Mouse (Mus musculus) granulocyte monocyte progenitor cell, adult 5-6 weeks (primary cell): Measurements from ENCODE around the gene Rgs6. TPM values are rescaled to one million over a fixed set of nuclear protein-coding genes. Genes with fewer than 3 reads are reported as not detected.
A peak's percentile ranks its signal among the peaks of the same experiment; 100 is the strongest.

Source experiments
- ATAC-seq: replicated peaks from 2 replicates; pipeline ENCODE4 v1.8.0; 2016; ENCODE audit warnings: mild to moderate bottlenecking, moderate TSS enrichment, inconsistent platforms; ENCODE audit not compliant: poor library complexity, severe bottlenecking
- total RNA-seq, 2 experiments: library from RNA; stranded (forward) in 1 of 2; stranded (reverse) in 1 of 2; fragments of 200-712, 200-1000 nt in 1 of 2; fragments of >200 nt in 1 of 2; fragmentation: Nextera tagmentation in 1 of 2; gene quantifications; 2 replicates each; pipeline ENCODE4 v1.2.3; 2014 to 2017

Rgs6 gene
- total RNA-seq, 2 experiments from 2014 or later: not detected

GRCm38 (mm10) chr12:82747099-82747498, 159.0 kb downstream of the Rgs6 start:
- peak; percentile 42; the same call in 1 of the 2 replicates for ATAC-seq

- ATAC-seq: no peak
These were observed 163.8 kb downstream of the Rgs6 start for GRCm38 (mm10) chr12:82751846-82752245.

DNA sequence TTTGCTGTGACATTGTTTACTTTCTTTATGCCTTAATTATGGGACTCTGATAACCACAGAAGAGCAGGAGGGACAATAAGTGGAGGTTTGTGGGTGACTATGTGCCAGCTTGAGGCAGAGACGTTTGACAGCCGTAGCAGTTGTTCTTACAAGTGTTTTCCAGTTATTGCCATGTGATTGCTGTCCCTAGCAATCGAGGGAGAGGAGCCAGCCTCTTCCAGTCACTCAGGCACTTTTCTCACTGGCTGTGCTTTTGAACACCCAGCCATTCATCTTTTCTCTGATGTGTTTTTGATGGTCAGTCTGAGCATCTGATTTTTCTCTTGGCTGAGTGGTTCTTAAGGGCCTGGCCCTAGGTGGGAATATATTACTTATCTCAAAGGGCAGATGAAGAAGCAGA, 166.4 kb downstream of the Rgs6 start:
- no peak for ATAC-seq

DNA sequence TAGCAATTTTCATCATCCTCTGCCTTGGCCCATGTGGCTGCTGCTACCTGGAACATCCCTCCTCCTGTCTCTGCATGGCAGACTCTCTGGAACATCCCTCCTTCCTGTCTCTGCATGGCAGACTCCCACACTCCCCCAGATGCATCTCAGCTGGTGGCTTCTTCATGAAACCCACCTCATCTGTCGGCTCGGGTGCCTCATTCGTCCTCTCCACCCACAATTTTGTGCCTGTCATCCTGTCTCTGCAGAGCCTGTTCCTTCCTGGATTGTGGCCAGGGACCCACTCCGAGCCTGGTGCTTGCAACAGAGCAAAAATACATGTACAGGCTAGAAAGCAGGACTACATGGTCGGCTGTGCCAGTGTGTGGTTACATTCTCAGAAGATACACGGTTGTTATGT, 168.7 kb downstream of the Rgs6 start:
- ATAC-seq: no peak

DNA sequence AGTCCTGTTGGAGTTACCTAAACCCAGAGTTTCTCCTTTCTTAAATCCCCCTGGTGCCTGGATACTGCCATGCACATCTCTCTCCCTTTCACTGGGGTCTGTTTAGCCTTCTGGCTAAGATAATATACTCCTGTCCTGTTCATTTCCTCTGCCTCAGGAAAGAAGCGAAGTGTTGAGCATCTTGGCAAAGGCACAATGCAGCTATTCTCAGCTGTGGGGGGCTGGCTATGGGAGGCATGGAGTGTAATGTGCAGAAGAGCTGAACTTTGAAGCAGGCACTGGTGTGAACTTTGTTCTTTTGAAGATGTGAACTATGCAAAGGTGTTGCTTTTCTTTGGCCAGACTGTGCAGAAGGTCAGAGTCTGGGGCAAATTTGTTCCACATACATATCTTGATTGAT, 169.3 kb downstream of the Rgs6 start:
- no peak for ATAC-seq

GRCm38 (mm10) chr12:82762046-82762445, 174.0 kb downstream of the Rgs6 start:
- ATAC-seq: no peak

DNA sequence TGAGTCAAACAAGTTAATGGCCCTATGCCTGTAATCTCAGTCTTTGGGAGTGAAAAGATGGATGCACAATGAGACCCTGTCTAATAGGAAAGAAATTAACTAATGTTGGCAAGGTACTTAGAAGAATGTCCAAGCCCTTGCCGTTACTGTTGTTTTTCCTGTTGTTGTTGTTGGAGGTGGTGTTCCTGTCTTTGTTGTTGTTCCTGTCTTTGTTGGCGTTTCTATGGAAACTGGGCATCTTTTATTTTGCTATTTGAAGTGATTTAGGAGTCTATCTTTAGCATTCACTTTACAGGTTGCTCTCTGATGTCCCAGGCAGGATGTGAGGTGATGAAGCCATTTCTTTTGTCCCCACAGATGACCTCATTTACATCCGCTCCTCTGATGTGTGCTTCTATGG, 180.6 kb downstream of the Rgs6 start:
- ATAC-seq: no peak

DNA sequence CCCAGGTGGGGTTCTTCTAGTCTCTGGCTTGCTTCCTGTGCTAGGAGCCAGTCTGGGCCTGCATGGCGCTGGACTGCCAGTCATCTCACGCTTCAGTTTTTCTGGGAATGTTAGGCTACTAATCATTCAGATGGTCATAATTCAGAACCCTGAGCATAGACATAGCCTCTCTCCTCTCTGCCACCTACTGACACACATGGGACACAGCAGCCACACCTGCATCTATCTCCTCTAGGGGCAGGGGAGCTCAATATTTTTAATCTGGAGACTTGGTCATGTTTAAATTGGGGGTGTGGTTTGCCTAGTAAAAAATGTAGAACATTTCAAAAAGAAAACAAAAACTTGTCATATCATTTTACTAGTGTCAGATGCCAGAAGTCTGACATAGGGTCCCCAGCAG, 184.1 kb downstream of the Rgs6 start:
- ATAC-seq: no peak

GRCm38 (mm10) chr12:82774576-82774975, 186.5 kb downstream of the Rgs6 start:
- ATAC-seq: no peak

GRCm38 (mm10) chr12:82776686-82777085, 188.6 kb downstream of the Rgs6 start:
- no peak for ATAC-seq

DNA sequence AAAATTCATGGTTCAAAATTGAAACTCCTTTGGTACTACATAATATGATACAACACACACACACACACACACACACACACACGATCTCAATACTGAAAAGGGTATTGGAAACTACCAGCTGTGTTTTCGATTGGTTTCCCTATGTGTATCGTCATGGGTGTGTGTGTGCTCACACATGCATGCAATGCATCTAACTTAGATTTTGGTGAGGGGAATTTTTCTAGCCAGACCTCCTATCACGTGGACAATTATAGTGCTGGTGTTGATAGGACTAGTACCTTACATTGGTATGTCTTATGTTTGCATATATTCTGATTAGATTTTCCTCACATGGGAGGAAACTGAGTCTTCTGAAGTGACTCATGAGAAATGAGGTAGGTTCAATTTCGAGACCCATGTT, 192.8 kb downstream of the Rgs6 start:
- ATAC-seq: no peak

GRCm38 (mm10) chr12:82781414-82781813, 193.3 kb downstream of the Rgs6 start:
- no peak for ATAC-seq

GRCm38 (mm10) chr12:82792122-82792521, 204.0 kb downstream of the Rgs6 start:
- no peak for ATAC-seq

DNA sequence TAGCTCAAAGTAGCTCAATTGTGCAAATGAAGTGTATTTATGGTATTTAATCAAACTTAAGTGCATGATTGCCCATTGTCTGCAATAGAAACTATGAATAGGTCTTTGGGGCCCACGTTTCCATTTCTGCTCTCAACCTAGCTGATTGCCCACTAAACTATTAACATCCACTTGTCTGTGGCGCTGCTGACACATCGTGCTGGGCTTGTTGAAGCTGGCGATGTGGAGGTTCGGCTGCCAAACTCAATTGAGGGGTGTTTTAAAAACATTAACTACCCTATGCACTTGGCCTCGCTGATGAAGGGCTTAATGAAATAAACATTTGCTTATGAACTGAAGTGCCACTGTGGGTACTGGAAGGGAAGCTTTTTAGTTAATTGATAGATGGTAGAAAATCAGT, 211.8 kb downstream of the Rgs6 start:
- ATAC-seq: no peak

DNA sequence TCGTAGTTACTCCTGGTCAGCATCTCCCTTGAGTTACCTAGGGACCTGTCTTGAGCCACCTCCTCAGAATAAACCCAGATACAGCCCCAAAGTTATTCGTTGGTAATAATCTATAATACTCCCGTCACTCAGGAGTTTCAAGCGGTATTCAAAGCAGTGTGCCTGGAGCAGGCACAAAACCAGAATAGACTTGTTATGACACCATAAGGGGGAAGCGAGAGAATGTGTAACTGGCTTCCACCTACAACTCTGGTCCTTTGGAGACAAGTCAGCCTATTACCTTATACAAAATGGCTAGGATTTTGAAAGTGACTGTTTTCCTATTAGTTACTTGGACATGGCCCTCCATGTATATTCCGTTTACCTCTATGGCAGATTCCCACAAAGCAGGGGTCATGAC, 213.6 kb downstream of the Rgs6 start:
- no peak for ATAC-seq

DNA sequence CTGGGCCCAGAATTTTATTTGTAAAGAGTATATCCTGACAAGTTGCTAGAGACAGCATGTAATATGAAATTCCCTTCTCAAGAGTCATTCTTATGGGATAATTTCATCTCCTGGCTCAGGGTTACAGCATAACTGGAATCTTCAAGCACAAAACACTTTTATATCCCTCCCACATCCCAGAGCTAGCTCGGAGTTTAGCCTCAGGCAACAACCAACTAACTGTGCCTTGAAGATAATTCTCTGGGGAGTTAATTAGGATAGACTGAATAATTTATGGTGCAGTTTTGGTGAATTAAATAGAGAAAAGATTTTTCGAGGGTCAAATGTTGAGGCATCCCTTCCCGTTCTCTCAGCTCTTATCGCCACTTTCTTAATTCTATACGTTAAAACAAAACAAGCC, 214.6 kb downstream of the Rgs6 start:
- no peak for ATAC-seq

DNA sequence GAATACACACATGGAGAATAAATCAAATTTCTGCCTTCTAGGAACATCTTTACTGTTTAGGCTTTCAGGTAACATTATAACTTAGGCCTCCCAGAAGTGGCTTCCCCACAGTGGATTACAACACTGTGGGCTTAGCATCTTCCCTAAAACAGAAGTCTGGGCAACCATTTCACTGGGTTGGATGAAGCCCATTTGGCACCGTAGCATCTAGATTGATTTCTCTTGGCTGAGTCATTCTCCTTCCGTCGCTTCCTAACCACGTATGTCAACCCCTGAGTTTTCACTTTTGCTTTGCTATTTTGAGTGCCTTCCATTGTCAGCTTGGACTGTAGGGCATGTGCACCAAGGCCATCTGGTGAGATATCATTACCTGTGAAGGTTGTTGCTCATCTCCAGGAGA, 217.1 kb downstream of the Rgs6 start:
- no peak for ATAC-seq

- ATAC-seq: no peak
These were observed 222.5 kb downstream of the Rgs6 start for GRCm38 (mm10) chr12:82810631-82811030.

DNA sequence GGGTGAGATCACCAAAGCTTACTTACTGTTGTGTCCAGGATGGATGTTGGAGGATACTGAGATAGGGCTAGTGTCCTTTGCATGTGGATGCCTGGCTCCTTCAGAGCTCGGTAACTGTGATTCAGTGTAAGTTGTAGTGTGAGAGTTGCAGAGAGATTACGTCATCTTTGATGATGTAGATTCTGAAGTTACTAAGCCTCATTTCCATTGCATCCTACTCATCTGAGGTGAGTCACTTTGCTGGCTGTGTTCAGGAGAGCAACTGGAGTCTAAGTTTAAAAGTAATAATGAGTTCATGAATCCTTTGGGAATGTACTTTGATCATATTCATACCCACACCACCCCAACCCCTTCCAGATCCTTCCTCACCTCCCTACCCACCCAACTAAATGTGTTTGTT, 227.9 kb downstream of the Rgs6 start:
- ATAC-seq: no peak

DNA sequence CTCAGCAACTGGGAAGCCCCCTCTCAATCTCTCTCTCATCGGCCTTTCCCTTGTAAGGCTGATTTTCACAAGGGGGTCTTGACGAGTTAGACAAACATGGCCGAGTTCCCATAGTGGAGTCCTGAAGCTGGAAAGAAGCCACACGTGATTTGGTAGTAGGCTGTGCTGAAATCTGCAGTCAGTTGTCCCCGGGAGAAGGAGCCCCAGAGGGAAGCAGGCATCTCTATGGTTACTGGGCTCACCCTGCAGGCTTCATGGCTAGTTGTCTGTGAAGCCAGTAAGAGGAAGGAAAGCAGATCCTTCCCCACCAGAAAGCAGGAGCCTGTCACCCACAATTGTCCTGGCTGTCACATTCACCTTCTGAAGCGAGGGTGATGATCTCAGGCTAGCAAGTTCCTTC, 231.2 kb downstream of the Rgs6 start:
- ATAC-seq: no peak

- no peak for ATAC-seq
These were observed 231.9 kb downstream of the Rgs6 start for GRCm38 (mm10) chr12:82819991-82820390.

DNA sequence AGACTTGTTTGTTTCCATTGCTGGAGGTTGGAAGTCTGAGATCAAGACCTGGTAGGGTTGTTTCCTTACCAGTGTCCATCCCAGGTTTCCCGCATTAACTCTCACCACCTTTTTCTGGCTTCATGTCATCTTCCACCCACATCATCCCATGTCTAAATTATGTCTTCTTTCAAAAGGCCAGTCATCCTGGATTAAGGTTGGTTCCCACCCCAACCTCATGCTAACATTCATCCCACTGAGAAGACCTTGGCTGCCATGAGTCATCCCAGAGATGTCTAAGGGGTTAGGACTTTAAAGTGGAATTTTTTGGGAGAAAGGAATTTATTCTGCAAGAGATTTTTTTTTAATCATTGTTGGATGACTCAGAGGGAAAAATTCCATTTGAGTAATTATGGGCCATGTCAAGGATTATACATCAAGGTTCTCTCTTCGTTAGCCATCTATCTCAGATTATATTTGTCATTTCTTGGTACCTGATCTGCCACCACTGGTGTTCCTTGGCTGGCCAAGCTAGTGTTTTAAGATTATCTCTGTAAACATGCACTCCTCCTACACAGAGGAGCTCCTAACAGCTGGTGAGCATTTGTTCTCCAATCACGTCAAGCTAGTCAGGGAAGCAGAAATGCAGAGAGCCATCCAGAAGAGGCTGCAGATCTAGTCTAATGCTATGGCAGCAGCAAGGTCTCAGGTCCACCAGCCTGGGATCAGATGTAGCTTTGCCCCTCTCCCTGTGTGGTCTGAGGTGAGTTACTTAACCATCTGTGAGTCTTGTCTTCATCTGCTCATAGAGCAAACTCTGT, 234.9 kb downstream of the Rgs6 start:
- no peak for ATAC-seq

- no peak for ATAC-seq
These were observed 242.2 kb downstream of the Rgs6 start for GRCm38 (mm10) chr12:82830333-82830732.
